Mouse (Mus musculus): ENCODE data around the gene Lrrc8c. TPM values are rescaled to one million over a fixed set of nuclear protein-coding genes. Genes with fewer than 3 reads are reported as not detected.
A peak's percentile ranks its signal among the peaks of the same experiment; 100 is the strongest.

The Lrrc8c gene
- polyA plus RNA-seq, 1 experiment from 2014 or later, result 13.5 TPM

- no peak overlapping the region for H3K4me2 ChIP-seq (ENCODE audit: low read depth, low read length)
- no peaks in the 10 kb centered on the region for H3K9me3 ChIP-seq (replicated peaks; ENCODE audit: control insufficient read depth, low read length)
- WGBS, result 94% methylated on average over 5 of the region's 5 CpGs
- no peak overlapping the region for H3K9ac ChIP-seq (replicated peaks; ENCODE audit: low read length)
- 0 out of 2 replicates have a peak, but pooled peaks cover 2% of the 10 kb centered on the region for H3K4me1 ChIP-seq (ENCODE audit: control insufficient read depth, insufficient read depth, low read length)
- DNase-seq (ENCODE audit: low spot score) (no peak), ATAC-seq (replicated peaks; ENCODE audit: insufficient number of reproducible peaks, low FRiP score, low TSS enrichment, low read depth) (no peak)
- H3K27me3 ChIP-seq (ENCODE audit: control insufficient read depth, insufficient read depth, low read length), result no peaks in the 10 kb centered on the region
- H3K36me3 ChIP-seq (replicated peaks; ENCODE audit: control insufficient read depth, insufficient read depth, low read depth, low read length), result no peaks in the 10 kb centered on the region
- no peak overlapping the region for H3K4me3 ChIP-seq (ENCODE audit: low read depth, low read length)
- no peak overlapping the region for H3K27ac ChIP-seq (replicated peaks; ENCODE audit: low read depth, low read length)
Observed at GRCm38 (mm10) chr5:105490211-105490610, 29.0 kb upstream of the Lrrc8c start.

- H3K9ac ChIP-seq (replicated peaks; ENCODE audit: low read length), result no peak overlapping the region
- no peaks in the 10 kb centered on the region for H3K9me3 ChIP-seq (replicated peaks; ENCODE audit: control insufficient read depth, low read length)
- ATAC-seq (replicated peaks; ENCODE audit: insufficient number of reproducible peaks, low FRiP score, low TSS enrichment, low read depth) (peak; percentile 56; the same call in 1 of the 2 replicates), DNase-seq (ENCODE audit: low spot score) (peak; percentile 57)
- 0 out of 2 replicates have a peak, but pooled peaks cover 2% of the 10 kb centered on the region for H3K4me1 ChIP-seq (ENCODE audit: control insufficient read depth, insufficient read depth, low read length)
- 65% methylated on average over 4 of the region's 4 CpGs for WGBS
- no peak overlapping the region for H3K4me2 ChIP-seq (ENCODE audit: low read depth, low read length)
- H3K27ac ChIP-seq (replicated peaks; ENCODE audit: low read depth, low read length), result no peak overlapping the region
- no peaks in the 10 kb centered on the region for H3K36me3 ChIP-seq (replicated peaks; ENCODE audit: control insufficient read depth, insufficient read depth, low read depth, low read length)
- H3K27me3 ChIP-seq (ENCODE audit: control insufficient read depth, insufficient read depth, low read length), result no peaks in the 10 kb centered on the region
- no peak overlapping the region for H3K4me3 ChIP-seq (ENCODE audit: low read depth, low read length)
Observed at GRCm38 (mm10) chr5:105491389-105491788, 27.8 kb upstream of the Lrrc8c start.

DNA sequence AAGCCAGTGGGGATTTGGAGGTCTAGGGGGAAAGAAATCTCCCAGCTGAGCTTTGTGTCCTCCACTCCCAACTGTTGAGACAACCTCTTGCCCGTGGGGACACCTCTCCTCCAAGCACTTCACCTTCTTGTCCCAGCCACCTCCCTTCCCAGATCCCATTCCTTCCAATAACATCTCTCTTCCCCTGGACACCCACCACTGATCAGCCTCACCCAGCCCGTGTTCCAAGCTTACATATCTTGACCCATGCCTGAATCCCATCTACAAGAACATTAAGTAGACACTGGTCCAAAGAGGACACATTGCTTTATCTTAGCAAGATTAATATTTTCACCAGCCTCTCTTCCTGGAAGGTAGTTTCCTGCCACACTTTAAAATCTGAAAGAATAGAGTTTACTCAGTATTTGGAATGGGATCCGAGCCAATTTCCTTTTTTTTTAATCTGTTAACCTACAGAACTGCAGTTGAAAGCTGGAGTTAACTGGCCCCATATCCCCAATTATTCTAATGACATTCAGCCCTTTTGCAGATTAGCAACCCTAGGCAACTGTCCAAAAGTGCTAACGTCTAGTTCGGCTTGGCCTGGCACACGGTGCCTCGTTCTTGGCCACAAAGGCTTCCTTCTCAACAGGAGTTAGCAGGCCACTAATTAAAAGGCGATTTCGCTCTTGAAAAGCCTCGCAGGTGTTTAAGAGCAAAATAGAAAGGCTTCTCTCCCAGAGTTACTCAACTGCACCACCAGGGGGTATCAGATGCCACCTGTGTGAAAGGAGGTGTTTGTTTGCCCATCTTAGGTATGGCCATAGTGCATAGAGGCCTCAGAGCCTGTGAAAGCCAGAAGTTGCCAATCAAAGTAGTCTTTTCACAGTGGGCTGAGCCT lies 26.6 kb upstream of the Lrrc8c start:
- 40% methylated on average over 10 of the region's 10 CpGs for whole genome bisulfite sequencing
- no peak for ATAC-seq (replicated peaks; ENCODE audit: insufficient number of reproducible peaks, low FRiP score, low TSS enrichment, low read depth)
- Histone ChIP-seq H3K9me3 (replicated peaks; ENCODE audit: control insufficient read depth, low read length) (no peaks in the 10 kb centered on the region), H3K27me3 (ENCODE audit: control insufficient read depth, insufficient read depth, low read length) (no peaks in the 10 kb centered on the region), H3K4me3 (ENCODE audit: low read depth, low read length) (no peak overlapping the region), H3K4me2 (ENCODE audit: low read depth, low read length) (no peak overlapping the region), H3K9ac (replicated peaks; ENCODE audit: low read length) (no peak overlapping the region), H3K36me3 (replicated peaks; ENCODE audit: control insufficient read depth, insufficient read depth, low read depth, low read length) (no peaks in the 10 kb centered on the region), H3K4me1 (ENCODE audit: control insufficient read depth, insufficient read depth, low read length) (0 out of 2 replicates have a peak, but pooled peaks cover 2% of the 10 kb centered on the region), H3K27ac (replicated peaks; ENCODE audit: low read depth, low read length) (no peak overlapping the region)
- DNase-seq (ENCODE audit: low spot score), result peak; percentile 43

GRCm38 (mm10) chr5:105493377-105493776 lies 25.8 kb upstream of the Lrrc8c start:
- Histone ChIP-seq H3K27me3 (ENCODE audit: control insufficient read depth, insufficient read depth, low read length) (no peaks in the 10 kb centered on the region), H3K9ac (replicated peaks; ENCODE audit: low read length) (no peak overlapping the region), H3K4me1 (ENCODE audit: control insufficient read depth, insufficient read depth, low read length) (0 out of 2 replicates have a peak, but pooled peaks cover 2% of the 10 kb centered on the region), H3K36me3 (replicated peaks; ENCODE audit: control insufficient read depth, insufficient read depth, low read depth, low read length) (no peaks in the 10 kb centered on the region), H3K27ac (replicated peaks; ENCODE audit: low read depth, low read length) (no peak overlapping the region), H3K9me3 (replicated peaks; ENCODE audit: control insufficient read depth, low read length) (no peaks in the 10 kb centered on the region), H3K4me3 (ENCODE audit: low read depth, low read length) (no peak overlapping the region), H3K4me2 (ENCODE audit: low read depth, low read length) (no peak overlapping the region)
- no peak for DNase-seq (ENCODE audit: low spot score)
- no peak for ATAC-seq (replicated peaks; ENCODE audit: insufficient number of reproducible peaks, low FRiP score, low TSS enrichment, low read depth)
- 83% methylated on average over 7 of the region's 7 CpGs for WGBS

GRCm38 (mm10) chr5:105494246-105494917 lies 24.8 kb upstream of the Lrrc8c start:
- no peaks in the 10 kb centered on the region for H3K36me3 ChIP-seq (replicated peaks; ENCODE audit: control insufficient read depth, insufficient read depth, low read depth, low read length)
- no peaks in the 10 kb centered on the region for H3K27me3 ChIP-seq (ENCODE audit: control insufficient read depth, insufficient read depth, low read length)
- no peaks in the 10 kb centered on the region for H3K9me3 ChIP-seq (replicated peaks; ENCODE audit: control insufficient read depth, low read length)
- H3K4me2 ChIP-seq (ENCODE audit: low read depth, low read length), result no peak overlapping the region; the same call in 1 of the 2 replicates
- no peak overlapping the region for H3K4me3 ChIP-seq (ENCODE audit: low read depth, low read length)
- ATAC-seq (replicated peaks; ENCODE audit: insufficient number of reproducible peaks, low FRiP score, low TSS enrichment, low read depth) (no peak), DNase-seq (ENCODE audit: low spot score) (no peak)
- no peak overlapping the region for H3K9ac ChIP-seq (replicated peaks; ENCODE audit: low read length)
- 0 out of 2 replicates have a peak, but pooled peaks cover 2% of the 10 kb centered on the region for H3K4me1 ChIP-seq (ENCODE audit: control insufficient read depth, insufficient read depth, low read length)
- H3K27ac ChIP-seq (replicated peaks; ENCODE audit: low read depth, low read length), result no peak overlapping the region
- WGBS, result 33% methylated on average over 10 of the region's 10 CpGs

DNA sequence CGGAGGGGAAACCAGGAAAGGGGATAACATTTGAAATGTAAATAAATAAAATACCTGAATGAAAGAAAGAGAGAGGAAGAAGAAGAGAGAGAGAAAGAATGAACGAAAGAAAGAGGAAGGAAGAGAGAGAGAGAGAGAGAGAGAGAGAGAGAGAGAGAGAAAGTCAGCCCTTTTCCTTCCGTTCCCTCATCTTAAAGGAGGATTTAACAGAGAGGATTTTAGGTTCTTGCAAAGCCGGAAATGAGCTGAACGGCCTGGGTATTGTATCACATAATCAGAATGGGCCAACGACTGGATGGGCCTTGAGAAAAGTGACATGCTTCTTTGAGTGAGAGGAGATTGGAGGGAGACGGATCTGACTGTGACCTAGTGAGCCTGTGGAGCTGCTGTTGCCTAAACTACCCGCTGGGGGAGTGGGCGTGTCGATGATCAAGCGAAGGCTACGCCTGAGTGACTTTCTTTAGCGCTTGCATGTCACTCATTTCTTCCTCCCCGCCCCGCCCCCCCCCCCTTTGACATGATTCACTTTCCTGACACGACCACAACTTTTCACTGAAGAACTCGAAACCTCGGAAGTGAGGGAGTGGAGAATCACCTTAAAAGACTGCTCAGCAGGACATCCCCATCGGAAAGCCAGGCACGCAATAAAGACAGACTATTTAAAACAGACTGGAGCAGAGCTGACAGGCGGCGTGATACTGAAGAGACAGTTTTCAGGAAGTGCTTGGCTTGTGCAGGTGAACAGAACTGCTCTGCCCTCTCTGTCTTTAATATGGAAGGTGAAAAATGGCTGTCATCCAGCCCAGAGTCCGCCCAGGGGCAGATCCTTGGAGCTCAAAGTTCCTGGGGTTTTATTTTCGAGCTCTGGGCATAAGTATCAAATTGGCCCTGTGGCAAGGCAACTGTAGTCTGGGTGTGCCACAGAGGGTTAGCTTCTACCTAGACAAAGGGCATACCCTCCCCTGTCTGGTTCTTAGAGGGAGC lies 24.0 kb upstream of the Lrrc8c start:
- H3K4me3 ChIP-seq (ENCODE audit: low read depth, low read length), result peak overlapping the region; percentile 11; the same call in 1 of the 2 replicates
- whole genome bisulfite sequencing, result 9% methylated on average over 22 of the region's 24 CpGs
- H3K4me1 ChIP-seq (ENCODE audit: control insufficient read depth, insufficient read depth, low read length), result 0 out of 2 replicates have a peak, but pooled peaks cover 2% of the 10 kb centered on the region
- H3K36me3 ChIP-seq (replicated peaks; ENCODE audit: control insufficient read depth, insufficient read depth, low read depth, low read length), result no peaks in the 10 kb centered on the region
- peak overlapping the region; percentile 29; the same call in 1 of the 2 replicates for H3K9ac ChIP-seq (replicated peaks; ENCODE audit: low read length)
- peak; percentile 87 for DNase-seq (ENCODE audit: low spot score)
- no peaks in the 10 kb centered on the region for H3K27me3 ChIP-seq (ENCODE audit: control insufficient read depth, insufficient read depth, low read length)
- no peak overlapping the region for H3K27ac ChIP-seq (replicated peaks; ENCODE audit: low read depth, low read length)
- ATAC-seq (replicated peaks; ENCODE audit: insufficient number of reproducible peaks, low FRiP score, low TSS enrichment, low read depth), result peak; percentile 79
- peak overlapping the region; percentile 36 for H3K4me2 ChIP-seq (ENCODE audit: low read depth, low read length)
- no peaks in the 10 kb centered on the region for H3K9me3 ChIP-seq (replicated peaks; ENCODE audit: control insufficient read depth, low read length)

DNA sequence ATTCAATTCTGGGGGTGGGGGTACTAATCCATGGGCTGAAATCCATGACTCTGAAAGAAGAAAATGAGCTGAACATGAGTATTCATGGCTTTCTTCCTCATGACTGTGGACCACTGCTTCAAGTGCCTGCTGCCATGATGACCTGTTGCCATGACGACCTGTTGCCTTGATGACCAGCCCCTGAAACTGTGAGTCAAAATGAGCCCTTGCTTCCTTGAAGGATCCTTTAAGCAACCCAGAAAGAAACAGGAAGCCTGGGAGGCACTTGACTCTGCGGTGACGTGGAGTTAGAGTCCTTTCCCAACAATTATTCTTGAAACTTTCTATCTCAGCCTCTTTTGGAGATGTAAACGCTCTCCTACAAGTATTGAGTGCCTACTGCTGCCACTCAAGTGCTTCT lies 23.1 kb upstream of the Lrrc8c start:
- ATAC-seq (replicated peaks; ENCODE audit: insufficient number of reproducible peaks, low FRiP score, low TSS enrichment, low read depth) (no peak), DNase-seq (ENCODE audit: low spot score) (no peak)
- no peak overlapping the region for H3K9ac ChIP-seq (replicated peaks; ENCODE audit: low read length)
- no peaks in the 10 kb centered on the region for H3K9me3 ChIP-seq (replicated peaks; ENCODE audit: control insufficient read depth, low read length)
- H3K4me2 ChIP-seq (ENCODE audit: low read depth, low read length), result no peak overlapping the region
- H3K4me3 ChIP-seq (ENCODE audit: low read depth, low read length), result no peak overlapping the region
- no peak overlapping the region for H3K27ac ChIP-seq (replicated peaks; ENCODE audit: low read depth, low read length)
- H3K27me3 ChIP-seq (ENCODE audit: control insufficient read depth, insufficient read depth, low read length), result no peaks in the 10 kb centered on the region
- no peaks in the 10 kb centered on the region for H3K36me3 ChIP-seq (replicated peaks; ENCODE audit: control insufficient read depth, insufficient read depth, low read depth, low read length)
- H3K4me1 ChIP-seq (ENCODE audit: control insufficient read depth, insufficient read depth, low read length), result 0 out of 2 replicates have a peak, but pooled peaks cover 2% of the 10 kb centered on the region
- WGBS, result 81% methylated on average over 4 of the region's 4 CpGs
